Mouse (Mus musculus): ENCODE results near the gene Dld.

- no peak for TF ChIP-seq POLR2A (IDR thresholded peaks at IDR 0.05; ENCODE audit: insufficient read depth, low read depth, low read length)
- no peak for TF ChIP-seq CTCF (IDR thresholded peaks at IDR 0.05)
Measured at GRCm38 (mm10) chr12:31323136-31323695, 28.0 kb downstream of the Dld start.

Measured in heart, adult 2 months (tissue).